Mouse (Mus musculus) bone marrow macrophage, adult 2 months (primary cell): Measurements from ENCODE around the gene Dnajb11.

ENCODE experiments used
- CTCF ChIP-seq: IDR thresholded peaks from 2 replicates; pipeline ENCODE4 v1.5.1; 2012; ENCODE audit warnings: low read depth, mild to moderate bottlenecking, low read length, moderate library complexity
- POLR2A ChIP-seq: IDR thresholded peaks from 2 replicates; pipeline ENCODE4 v1.6.1; 2012; ENCODE audit warnings: mild to moderate bottlenecking, low read depth, low read length, borderline replicate concordance

GRCm38 (mm10) chr16:22845481-22845880 lies 12.2 kb upstream of the Dnajb11 start:
- TF ChIP-seq POLR2A = no peak
- TF ChIP-seq CTCF = no peak
